Mouse (Mus musculus) ES-E14 (cell line): Measurements from ENCODE around the gene Gstm2. TPM values are rescaled to one million over a fixed set of nuclear protein-coding genes. Genes with fewer than 3 reads are reported as not detected.

Source experiments
- DNase-seq: peaks from one replicate; pipeline ENCODE4 v3.0.0-alpha.2; 2013; ENCODE audit warnings: low read depth, low spot score
- H3K27ac ChIP-seq: 2 replicates; pipeline ENCODE4 v1.5.1; 2012; ENCODE audit warnings: low read depth, mild to moderate bottlenecking, low read length, moderate library complexity, mixed read lengths; ENCODE audit not compliant: poor library complexity, insufficient read depth, severe bottlenecking
- H3K36me3 ChIP-seq: 2 replicates; pipeline ENCODE4 v1.6.1; 2012; ENCODE audit warnings: mild to moderate bottlenecking, low read length, moderate library complexity, mixed read lengths; ENCODE audit not compliant: control insufficient read depth, poor library complexity, insufficient read depth, severe bottlenecking
- H3K4me1 ChIP-seq, 2 experiments: fragments of 150-350 bp in 1 of 2; sonication (generic) in 1 of 2; 2 replicates each; pipeline ENCODE4 v1.6.1; 2012; ENCODE audit warnings: low read length in 2 of 2, mild to moderate bottlenecking in 1 of 2, mixed read lengths in 1 of 2; ENCODE audit not compliant: control insufficient read depth in 2 of 2, insufficient read depth in 2 of 2, poor library complexity in 1 of 2
- H3K4me3 ChIP-seq, 2 experiments: fragments of 150-350 bp in 1 of 2; sonication (generic) in 1 of 2; 2 replicates each; pipeline ENCODE4 v1.5.1; 2012; ENCODE audit warnings: low read length in 2 of 2, low read depth in 1 of 2, mild to moderate bottlenecking in 1 of 2, mixed read lengths in 1 of 2; ENCODE audit not compliant: insufficient read depth in 1 of 2, poor library complexity in 1 of 2, severe bottlenecking in 1 of 2
- H3K9ac ChIP-seq: 2 replicates; pipeline ENCODE4 v1.6.1; 2012; ENCODE audit warnings: low read depth, mild to moderate bottlenecking, low read length, mixed read lengths; ENCODE audit not compliant: poor library complexity, insufficient read depth, severe bottlenecking
- H3K9me3 ChIP-seq: fragments of 150-350 bp; sonication (generic); 2 replicates; pipeline ENCODE4 v1.6.1; 2012; ENCODE audit warnings: low read depth, mild to moderate bottlenecking, low read length; ENCODE audit not compliant: control insufficient read depth, insufficient read depth
- CHD2 ChIP-seq: IDR thresholded peaks from 2 replicates; pipeline ENCODE4 v1.6.1; 2014; ENCODE audit warnings: mild to moderate bottlenecking, low read depth, low read length, inconsistent platforms
- HCFC1 ChIP-seq: IDR thresholded peaks from 2 replicates; pipeline ENCODE4 v1.6.1; 2012; ENCODE audit warnings: low read length, inconsistent platforms, borderline replicate concordance; ENCODE audit not compliant: insufficient read depth
- MAFK ChIP-seq: IDR thresholded peaks from 2 replicates; pipeline ENCODE4 v1.6.1; 2014; ENCODE audit warnings: mild to moderate bottlenecking, low read depth, low read length, inconsistent platforms; ENCODE audit not compliant: insufficient read depth
- ZC3H11A ChIP-seq: IDR thresholded peaks from 2 replicates; pipeline ENCODE4 v1.6.1; 2012; ENCODE audit warnings: low read depth, mild to moderate bottlenecking, inconsistent platforms, low read length, borderline replicate concordance
- ZNF384 ChIP-seq: IDR thresholded peaks from 2 replicates; pipeline ENCODE4 v1.6.1; 2012; ENCODE audit warnings: low read depth, low read length, inconsistent platforms
- in situ Hi-C, 2 experiments: fragments of 600-800 bp; cut with MboI; formaldehyde crosslinking; loops; one replicate each; pipeline ENCODE4 v1.15.1; 2025; ENCODE audit warnings: low sequenced_read_pairs in 2 of 2, inconsistent platforms in 1 of 2; ENCODE audit not compliant: unreplicated experiment in 2 of 2
- total RNA-seq: library from RNA; depleted of rRNA; stranded (reverse); fragments of 300-350 nt; gene quantifications from 2 replicates; pipeline ENCODE4 v1.2.3, GENCODE M21; 2012

Gene Gstm2
- total RNA-seq, 1 experiment: 9.1 TPM

DNA sequence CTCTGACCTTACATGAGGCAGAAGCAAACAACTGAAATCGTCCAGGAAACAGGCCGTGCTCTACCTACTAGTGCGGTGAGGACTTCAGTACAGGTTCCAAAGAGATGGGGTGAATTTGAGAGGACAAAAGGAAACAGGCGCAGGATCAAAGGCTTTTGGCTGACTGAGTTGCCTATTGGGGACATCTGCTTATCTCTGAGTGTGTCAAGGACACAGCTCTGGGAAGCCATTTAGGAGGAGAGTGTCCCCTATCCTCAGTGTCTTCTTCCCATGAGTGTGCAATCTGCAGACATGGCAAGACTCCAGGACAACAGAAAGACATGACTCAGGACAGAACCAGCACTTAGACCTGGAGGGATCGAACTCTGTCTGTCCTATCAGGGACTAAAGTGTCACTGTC, 1.8 kb downstream of the Gstm2 start:
- peaks cover 0 to 9% of the 10 kb centered on the region in 2 experiments; a peak in 1 of 4 replicates for H3K4me1 ChIP-seq
- no peak for TF ChIP-seq ZNF384
- TF ChIP-seq ZC3H11A: no peak
- TF ChIP-seq CHD2: no peak
- TF ChIP-seq MAFK: no peak
- TF ChIP-seq HCFC1: no peak
- H3K9me3 ChIP-seq: no peaks in the 10 kb centered on the region
- no peak for DNase-seq
- H3K4me3 ChIP-seq: no peak overlapping the region
- H3K36me3 ChIP-seq: peaks cover 2% of the 10 kb centered on the region; the same call in 1 of the 2 replicates
- no peak overlapping the region for H3K27ac ChIP-seq
- in situ Hi-C loops: no loop called here
- no peak overlapping the region for H3K9ac ChIP-seq

DNA sequence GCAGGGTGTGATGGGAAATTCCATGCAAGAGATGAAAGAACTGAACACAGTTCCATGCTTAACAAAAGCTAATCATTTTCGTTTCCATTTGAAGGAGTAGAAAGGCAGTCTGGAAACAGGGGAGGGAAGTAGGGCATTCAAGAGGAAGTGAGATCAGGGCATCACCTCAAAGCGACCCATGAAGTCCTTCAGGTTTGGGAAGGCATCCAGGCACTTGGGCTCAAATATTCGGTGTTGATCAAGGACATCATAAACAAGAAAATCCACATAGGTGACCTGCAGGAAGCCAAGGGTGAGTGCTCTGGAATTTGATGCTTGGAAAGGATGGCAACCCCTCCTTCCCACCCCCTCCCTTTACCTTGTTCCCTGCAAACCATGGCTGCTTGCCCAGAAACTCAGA, 2.5 kb downstream of the Gstm2 start:
- no peak overlapping the region for H3K27ac ChIP-seq
- TF ChIP-seq ZNF384 (no peak), HCFC1 (no peak), CHD2 (no peak)
- H3K9ac ChIP-seq: no peak overlapping the region
- no peaks in the 10 kb centered on the region for H3K9me3 ChIP-seq
- peaks cover 0 to 9% of the 10 kb centered on the region in 2 experiments; a peak in 1 of 4 replicates for H3K4me1 ChIP-seq
- in situ Hi-C loops: no loop called here
- peaks cover 2% of the 10 kb centered on the region; the same call in 1 of the 2 replicates for H3K36me3 ChIP-seq
- DNase-seq: no peak
- no peak overlapping the region for H3K4me3 ChIP-seq

DNA sequence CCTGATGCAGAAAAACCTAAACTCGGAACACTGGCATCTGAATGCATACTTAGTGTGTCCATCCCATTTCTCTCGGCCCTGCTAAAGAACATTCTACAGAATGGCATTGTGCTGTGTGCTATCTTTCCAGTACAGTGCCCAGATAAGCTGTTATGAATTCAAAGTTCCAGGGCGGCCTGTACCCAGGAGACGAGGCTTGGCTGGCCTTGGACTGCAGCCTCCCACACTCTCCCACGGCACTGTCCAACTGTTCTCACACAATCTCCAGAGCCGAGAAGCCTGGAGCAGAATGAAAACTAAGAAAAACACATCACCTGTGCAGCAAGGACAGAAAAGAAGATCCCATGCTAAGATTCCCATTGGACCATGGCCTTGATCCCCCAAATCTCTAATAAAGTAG, 3.5 kb downstream of the Gstm2 start:
- H3K27ac ChIP-seq: no peak overlapping the region
- no peak for TF ChIP-seq ZNF384
- TF ChIP-seq HCFC1: no peak
- no peak for TF ChIP-seq CHD2
- no peak for TF ChIP-seq MAFK
- TF ChIP-seq ZC3H11A: no peak
- H3K4me3 ChIP-seq: no peak overlapping the region
- H3K36me3 ChIP-seq: peaks cover 2% of the 10 kb centered on the region; the same call in 1 of the 2 replicates
- H3K9ac ChIP-seq: no peak overlapping the region
- no peaks in the 10 kb centered on the region for H3K9me3 ChIP-seq
- peaks cover 0 to 9% of the 10 kb centered on the region in 2 experiments; a peak in 1 of 4 replicates for H3K4me1 ChIP-seq
- DNase-seq: no peak
- in situ Hi-C loops: no loop called here

DNA sequence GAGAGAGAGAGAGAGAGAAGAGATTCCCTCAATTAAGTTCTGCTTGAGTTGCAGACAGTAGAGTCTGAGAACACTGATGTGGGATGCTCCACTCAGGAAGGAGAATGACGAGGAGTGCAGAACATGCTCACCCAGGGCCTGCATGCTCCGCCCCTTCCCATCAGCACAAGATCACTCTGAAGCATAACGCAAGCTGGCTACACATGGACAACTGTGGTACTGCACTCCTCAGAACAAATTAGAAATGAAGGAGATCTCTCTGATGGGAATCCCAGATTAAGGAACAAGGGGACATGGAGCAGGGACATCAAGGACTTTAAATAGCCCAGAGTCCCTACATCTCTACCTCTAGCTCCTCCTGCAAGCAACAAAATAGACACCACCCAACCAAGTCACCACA, 5.0 kb downstream of the Gstm2 start:
- no peak for DNase-seq
- Histone ChIP-seq H3K9ac (no peak overlapping the region), H3K27ac (no peak overlapping the region), H3K9me3 (no peaks in the 10 kb centered on the region), H3K36me3 (peaks cover 2% of the 10 kb centered on the region; the same call in 1 of the 2 replicates), H3K4me1 (peaks cover 0 to 4% of the 10 kb centered on the region in 2 experiments; a peak in 1 of 4 replicates), H3K4me3 (no peak overlapping the region)
- TF ChIP-seq ZC3H11A: no peak
- no peak for TF ChIP-seq CHD2
- no peak for TF ChIP-seq HCFC1
- TF ChIP-seq ZNF384: no peak
- TF ChIP-seq MAFK: no peak
- in situ Hi-C loops: no loop called here

DNA sequence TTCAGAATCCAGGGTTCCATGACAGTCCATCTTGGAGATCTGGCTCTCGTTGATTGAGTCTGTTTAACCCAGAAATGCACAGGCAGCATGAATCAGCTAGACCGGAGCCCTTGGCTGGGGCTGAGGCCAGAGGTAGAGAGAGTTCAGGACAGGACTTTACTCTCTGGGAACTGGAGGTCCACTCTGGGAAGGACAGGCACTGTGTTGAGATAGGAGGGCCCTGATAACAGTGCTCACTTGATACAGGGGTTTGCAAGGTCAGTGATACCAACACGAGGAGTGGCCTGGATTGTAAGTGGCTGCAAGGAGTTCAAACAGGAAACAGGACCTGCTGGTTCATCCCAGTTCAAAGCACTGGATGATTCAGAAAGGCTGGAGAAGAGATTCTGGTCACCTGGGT, 8.6 kb downstream of the Gstm2 start:
- no peak overlapping the region for H3K9ac ChIP-seq
- H3K36me3 ChIP-seq: no peaks in the 10 kb centered on the region
- DNase-seq: no peak
- H3K4me3 ChIP-seq: no peak overlapping the region
- TF ChIP-seq CHD2: no peak
- no peak for TF ChIP-seq MAFK
- no peak for TF ChIP-seq ZNF384
- TF ChIP-seq ZC3H11A: no peak
- TF ChIP-seq HCFC1: no peak
- no peak overlapping the region for H3K27ac ChIP-seq
- no peaks in the 10 kb centered on the region for H3K9me3 ChIP-seq
- in situ Hi-C loops: no loop called here
- H3K4me1 ChIP-seq: no peaks in the 10 kb centered on the region
